Mouse (Mus musculus): ENCODE measurements around the gene Epb41l3. TPM values are rescaled to one million over a fixed set of nuclear protein-coding genes. Genes with fewer than 3 reads are reported as not detected.

Gene Epb41l3
- polyA plus RNA-seq, 1 experiment from 2014 or later = 140 TPM

- WGBS = under 1% methylated on average over 58 of the region's 58 CpGs
- Histone ChIP-seq H3K4me1 (replicated peaks) (peaks cover 35% of the 10 kb centered on the region), H3K9ac (peak overlapping the region; percentile 97), H3K4me2 (peak overlapping the region; percentile 73), H3K27ac (ENCODE audit: poor library complexity, severe bottlenecking) (peak overlapping the region; percentile 84), H3K4me3 (peak overlapping the region; percentile 91), H3K27me3 (replicated peaks) (no peaks in the 10 kb centered on the region), H3K9me3 (replicated peaks) (no peaks in the 10 kb centered on the region), H3K36me3 (no peaks in the 10 kb centered on the region)
- peak; percentile 85 for ATAC-seq (ENCODE audit: insufficient number of reproducible peaks, low FRiP score)
Measured at GRCm38 (mm10) chr17:69156522-69157100, 81.1 kb downstream of the Epb41l3 start.

GRCm38 (mm10) chr17:69157101-69157808, 81.8 kb downstream of the Epb41l3 start:
- Histone ChIP-seq H3K4me3 (peak overlapping the region; percentile 91), H3K4me2 (peak overlapping the region; percentile 73), H3K9me3 (replicated peaks) (no peaks in the 10 kb centered on the region), H3K36me3 (no peaks in the 10 kb centered on the region), H3K4me1 (replicated peaks) (peaks cover 37% of the 10 kb centered on the region), H3K9ac (peak overlapping the region; percentile 97), H3K27ac (ENCODE audit: poor library complexity, severe bottlenecking) (peak overlapping the region; percentile 84), H3K27me3 (replicated peaks) (no peaks in the 10 kb centered on the region)
- under 1% methylated on average over 58 of the region's 66 CpGs for whole genome bisulfite sequencing
- peak; percentile 60 for ATAC-seq (ENCODE audit: insufficient number of reproducible peaks, low FRiP score)

GRCm38 (mm10) chr17:69157809-69158185, 82.3 kb downstream of the Epb41l3 start:
- no peak for ATAC-seq (ENCODE audit: insufficient number of reproducible peaks, low FRiP score)
- WGBS = 6% methylated on average over 11 of the region's 11 CpGs
- Histone ChIP-seq H3K9me3 (replicated peaks) (no peaks in the 10 kb centered on the region), H3K4me2 (peak overlapping the region; percentile 73), H3K4me1 (replicated peaks) (peaks cover 37% of the 10 kb centered on the region), H3K9ac (peak overlapping the region; percentile 97), H3K36me3 (no peaks in the 10 kb centered on the region), H3K27me3 (replicated peaks) (no peaks in the 10 kb centered on the region), H3K4me3 (peak overlapping the region; percentile 91), H3K27ac (ENCODE audit: poor library complexity, severe bottlenecking) (peak overlapping the region; percentile 84; the same call in 1 of the 2 replicates)

GRCm38 (mm10) chr17:69158690-69159089, 83.2 kb downstream of the Epb41l3 start:
- H3K9me3 ChIP-seq (replicated peaks) = no peaks in the 10 kb centered on the region
- 0 out of 2 replicates have a peak overlapping the region, but pooled peaks have one; percentile 21 for H3K4me2 ChIP-seq
- H3K4me3 ChIP-seq = peak overlapping the region; percentile 91
- H3K4me1 ChIP-seq (replicated peaks) = peaks cover 33% of the 10 kb centered on the region
- WGBS = 78% methylated on average over 5 of the region's 5 CpGs
- no peaks in the 10 kb centered on the region for H3K36me3 ChIP-seq
- no peak for ATAC-seq (ENCODE audit: insufficient number of reproducible peaks, low FRiP score)
- H3K9ac ChIP-seq = no peak overlapping the region
- H3K27me3 ChIP-seq (replicated peaks) = no peaks in the 10 kb centered on the region
- no peak overlapping the region for H3K27ac ChIP-seq (ENCODE audit: poor library complexity, severe bottlenecking)

GRCm38 (mm10) chr17:69162731-69163130, 87.2 kb downstream of the Epb41l3 start:
- Histone ChIP-seq H3K4me3 (no peak overlapping the region), H3K27me3 (replicated peaks) (no peaks in the 10 kb centered on the region), H3K9me3 (replicated peaks) (no peaks in the 10 kb centered on the region), H3K9ac (no peak overlapping the region), H3K4me2 (no peak overlapping the region), H3K27ac (ENCODE audit: poor library complexity, severe bottlenecking) (no peak overlapping the region), H3K4me1 (replicated peaks) (peaks cover 50% of the 10 kb centered on the region), H3K36me3 (no peaks in the 10 kb centered on the region)
- ATAC-seq (ENCODE audit: insufficient number of reproducible peaks, low FRiP score) = no peak

- WGBS = 41% methylated on average over 16 of the region's 16 CpGs
- Histone ChIP-seq H3K27me3 (replicated peaks) (no peaks in the 10 kb centered on the region), H3K4me3 (no peak overlapping the region), H3K4me2 (peak overlapping the region; percentile 51), H3K9ac (no peak overlapping the region; the same call in 1 of the 2 replicates), H3K9me3 (replicated peaks) (no peaks in the 10 kb centered on the region), H3K36me3 (no peaks in the 10 kb centered on the region), H3K27ac (ENCODE audit: poor library complexity, severe bottlenecking) (no peak overlapping the region), H3K4me1 (replicated peaks) (peaks cover 46% of the 10 kb centered on the region)
- ATAC-seq (ENCODE audit: insufficient number of reproducible peaks, low FRiP score) = no peak
Measured at GRCm38 (mm10) chr17:69176949-69177501, 101.5 kb downstream of the Epb41l3 start.

GRCm38 (mm10) chr17:69177954-69178353, 102.5 kb downstream of the Epb41l3 start:
- H3K36me3 ChIP-seq = no peaks in the 10 kb centered on the region
- H3K27me3 ChIP-seq (replicated peaks) = no peaks in the 10 kb centered on the region
- H3K27ac ChIP-seq (ENCODE audit: poor library complexity, severe bottlenecking) = no peak overlapping the region
- H3K9me3 ChIP-seq (replicated peaks) = no peaks in the 10 kb centered on the region
- no peak overlapping the region for H3K9ac ChIP-seq
- H3K4me3 ChIP-seq = no peak overlapping the region
- no peak for ATAC-seq (ENCODE audit: insufficient number of reproducible peaks, low FRiP score)
- WGBS = 86% methylated on average over 5 of the region's 5 CpGs
- H3K4me1 ChIP-seq (replicated peaks) = peaks cover 47% of the 10 kb centered on the region
- H3K4me2 ChIP-seq = no peak overlapping the region

GRCm38 (mm10) chr17:69180905-69181559, 105.5 kb downstream of the Epb41l3 start:
- Histone ChIP-seq H3K27ac (ENCODE audit: poor library complexity, severe bottlenecking) (peak overlapping the region; percentile 83), H3K4me3 (peak overlapping the region; percentile 11; the same call in 1 of the 2 replicates), H3K27me3 (replicated peaks) (no peaks in the 10 kb centered on the region), H3K4me2 (peak overlapping the region; percentile 51), H3K9ac (0 out of 2 replicates have a peak overlapping the region, but pooled peaks have one; percentile 3), H3K9me3 (replicated peaks) (no peaks in the 10 kb centered on the region), H3K36me3 (no peaks in the 10 kb centered on the region), H3K4me1 (replicated peaks) (peaks cover 49% of the 10 kb centered on the region)
- WGBS = 14% methylated on average over 12 of the region's 12 CpGs
- ATAC-seq (ENCODE audit: insufficient number of reproducible peaks, low FRiP score) = peak; percentile 77; the same call in 1 of the 2 replicates

GRCm38 (mm10) chr17:69181560-69182316, 106.3 kb downstream of the Epb41l3 start:
- Histone ChIP-seq H3K27ac (ENCODE audit: poor library complexity, severe bottlenecking) (peak overlapping the region; percentile 83), H3K27me3 (replicated peaks) (no peaks in the 10 kb centered on the region), H3K4me3 (peak overlapping the region; percentile 11; the same call in 1 of the 2 replicates), H3K36me3 (no peaks in the 10 kb centered on the region), H3K4me1 (replicated peaks) (peaks cover 50% of the 10 kb centered on the region), H3K9ac (0 out of 2 replicates have a peak overlapping the region, but pooled peaks have one; percentile 3), H3K4me2 (peak overlapping the region; percentile 51), H3K9me3 (replicated peaks) (no peaks in the 10 kb centered on the region)
- 17% methylated on average over 7 of the region's 7 CpGs for WGBS
- no peak for ATAC-seq (ENCODE audit: insufficient number of reproducible peaks, low FRiP score)

GRCm38 (mm10) chr17:69187794-69188193, 112.3 kb downstream of the Epb41l3 start:
- 75% methylated on average over 3 of the region's 3 CpGs for WGBS
- no peak overlapping the region for H3K4me2 ChIP-seq
- H3K36me3 ChIP-seq = no peaks in the 10 kb centered on the region
- no peak for ATAC-seq (ENCODE audit: insufficient number of reproducible peaks, low FRiP score)
- H3K9ac ChIP-seq = no peak overlapping the region
- H3K27me3 ChIP-seq (replicated peaks) = no peaks in the 10 kb centered on the region
- H3K4me1 ChIP-seq (replicated peaks) = peaks cover 33% of the 10 kb centered on the region
- no peak overlapping the region for H3K4me3 ChIP-seq
- H3K27ac ChIP-seq (ENCODE audit: poor library complexity, severe bottlenecking) = no peak overlapping the region
- no peaks in the 10 kb centered on the region for H3K9me3 ChIP-seq (replicated peaks)

Measured in heart, embryonic 12.5 days (tissue).